Mouse (Mus musculus): ENCODE measurements around the gene Card11.

- TF ChIP-seq CTCF (IDR thresholded peaks at IDR 0.05; ENCODE audit: low read depth) (no peak), EP300 (IDR thresholded peaks at IDR 0.05; ENCODE audit: low read depth) (no peak)
These were observed 3.8 kb upstream of the Card11 start for GRCm38 (mm10) chr5:141004078-141004763.
